Mouse (Mus musculus) B cell, adult 2 months (primary cell): ENCODE results near the gene Lck.
"Not testable (repeated sequence)": the region's sequence is repeated elsewhere in the genome, so short reads cannot be mapped to it uniquely, and the experiment has no call there.

Experiments used
- DNase-seq, 2 experiments: peaks; one replicate each; pipeline ENCODE4 v3.0.0; 2022

Gene Lck

DNA sequence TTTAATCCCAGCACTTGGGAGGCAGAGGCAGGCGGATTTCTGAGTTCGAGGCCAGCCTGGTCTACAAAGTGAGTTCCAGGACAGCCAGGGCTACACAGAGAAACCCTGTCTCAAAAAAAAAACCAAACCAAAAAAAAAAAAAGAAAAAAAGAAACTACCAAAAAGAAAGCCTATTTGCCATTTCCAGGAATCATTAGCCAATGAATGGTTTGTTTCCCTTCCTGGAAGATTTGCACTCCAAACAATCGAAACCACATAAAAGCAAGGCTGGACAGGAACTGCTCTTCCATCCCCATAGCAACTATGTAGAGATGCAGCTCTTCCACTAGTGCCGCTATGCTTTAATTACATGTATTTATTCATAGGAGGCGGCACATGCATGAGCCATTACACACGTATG, 18.9 kb downstream of the Lck start:
- not testable (repeated sequence) for DNase-seq

GRCm38 (mm10) chr4:129550295-129550694, 23.1 kb downstream of the Lck start:
- DNase-seq = no peak

DNA sequence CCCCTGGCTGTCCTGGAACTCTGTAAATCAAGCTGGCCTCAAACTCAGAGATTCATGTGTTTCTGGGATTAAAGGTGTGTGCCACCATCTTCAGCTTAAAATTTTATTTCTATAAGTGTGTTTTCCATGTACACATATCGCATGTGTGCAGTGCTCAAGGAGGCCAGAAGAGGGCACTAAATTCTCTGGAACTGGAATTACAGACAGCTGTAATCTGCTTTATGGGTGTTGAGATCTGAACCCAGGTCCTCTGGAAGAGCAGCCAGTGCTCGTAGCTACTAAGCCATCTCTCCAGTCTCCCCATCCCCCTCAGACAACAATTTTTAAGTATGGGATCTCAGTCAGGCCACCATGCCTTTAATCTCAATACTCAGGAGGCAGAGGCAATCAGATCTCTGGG, 24.1 kb downstream of the Lck start:
- peak; percentile 71 to 76 for DNase-seq

- DNase-seq = not testable (repeated sequence)
Measured at GRCm38 (mm10) chr4:129547631-129548030, 25.8 kb downstream of the Lck start.

DNA sequence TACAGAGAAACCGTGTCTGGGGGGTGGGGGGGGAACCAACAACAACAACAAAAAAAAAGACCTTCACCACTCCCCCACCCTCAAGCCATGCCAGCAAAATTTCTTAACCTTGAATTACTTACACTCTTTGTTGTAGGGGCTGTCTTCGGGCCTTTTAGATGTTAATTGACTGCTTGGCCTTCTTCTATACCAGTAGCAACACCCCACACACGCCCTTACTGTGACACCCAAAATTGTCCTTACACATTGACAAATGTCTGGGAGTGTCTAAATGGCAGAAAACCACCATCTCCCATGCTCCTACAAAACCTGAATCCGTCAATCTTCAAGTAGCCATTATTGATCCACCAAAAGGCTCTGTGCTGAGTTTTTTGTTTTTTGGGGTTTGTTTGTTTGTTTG, 29.3 kb downstream of the Lck start:
- DNase-seq = no peak

GRCm38 (mm10) chr4:129542592-129543141, 30.8 kb downstream of the Lck start, which contains the start of gene Hdac1:
Hdac1 (minus strand) TSS chr4:129542713.
- DNase-seq = peak; percentile 97

DNA sequence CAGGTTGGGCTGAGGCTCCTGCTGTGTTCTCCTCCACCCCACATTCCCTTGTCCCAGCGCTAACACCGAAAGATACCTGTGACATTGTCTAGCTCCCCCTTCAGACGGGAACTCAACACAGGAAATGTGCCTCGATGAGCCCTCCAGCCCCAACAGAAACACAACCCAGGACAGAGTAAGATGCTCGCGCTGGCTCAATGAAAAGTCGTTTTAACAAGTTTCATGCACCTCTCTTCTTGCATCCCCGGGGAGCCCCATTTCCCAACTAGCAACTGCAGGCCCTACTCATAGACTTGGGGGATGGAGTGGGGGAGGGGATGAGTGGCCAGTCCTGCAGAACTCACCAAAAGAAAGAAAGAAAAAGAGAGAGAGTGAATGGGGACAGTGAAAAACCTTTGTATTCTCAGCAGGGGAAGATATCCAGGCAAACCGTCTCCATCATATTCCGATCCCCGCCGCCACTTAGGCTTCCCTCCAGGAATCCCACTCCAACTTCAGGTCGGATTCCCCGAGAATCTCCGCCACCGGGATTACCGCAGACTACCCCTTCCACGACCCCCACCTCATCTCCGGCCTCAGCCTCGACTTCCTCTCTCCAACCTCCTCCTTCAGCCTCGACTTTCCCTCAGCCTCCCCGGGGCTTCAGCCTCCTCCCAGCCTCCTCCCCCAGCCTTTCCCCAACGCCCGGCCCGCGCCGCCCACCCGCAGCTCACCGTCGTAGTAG, 31.4 kb downstream of the Lck start:
- peak; percentile 39 to 41 for DNase-seq

DNA sequence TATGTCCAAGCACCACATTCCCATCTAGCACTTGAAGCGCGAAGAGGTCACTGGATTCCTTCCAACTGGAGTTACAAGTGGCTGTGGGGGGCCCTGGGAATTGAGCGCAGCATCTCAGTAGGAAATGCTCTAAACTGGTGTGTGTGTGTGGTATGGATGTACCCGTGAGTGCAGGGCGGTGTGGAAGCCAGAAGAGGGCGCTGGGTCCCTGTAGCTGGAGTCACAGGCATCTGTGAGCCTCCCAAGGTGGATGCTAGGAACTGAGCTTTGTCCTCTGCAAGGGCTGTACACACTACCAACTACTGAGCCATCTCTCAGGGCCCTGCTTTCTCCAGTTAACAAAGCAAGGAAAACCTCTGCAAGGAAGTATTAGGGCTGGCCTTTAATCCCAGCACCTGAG, 33.4 kb downstream of the Lck start:
- DNase-seq = peak; percentile 65 to 73

DNA sequence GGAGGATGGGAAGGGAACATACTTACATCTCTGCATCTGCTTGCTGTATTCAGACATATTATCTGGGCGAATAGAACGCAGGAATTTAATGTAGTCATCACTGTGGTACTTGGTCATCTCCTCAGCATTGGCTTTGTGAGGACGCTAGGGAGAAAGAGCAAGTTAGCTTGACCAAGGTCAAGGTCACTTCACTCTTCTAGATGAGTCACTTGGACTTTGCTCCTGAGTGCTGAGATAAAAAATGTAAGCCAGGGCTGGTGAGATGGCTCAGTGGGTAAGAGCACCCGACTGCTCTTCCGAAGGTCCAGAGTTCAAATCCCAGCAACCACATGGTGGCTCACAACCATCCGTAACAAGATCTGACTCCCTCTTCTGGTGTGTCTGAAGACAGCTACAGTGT, 44.5 kb downstream of the Lck start:
- DNase-seq = not testable (repeated sequence)

- no peak for DNase-seq
Measured at GRCm38 (mm10) chr4:129525889-129526288, 47.6 kb downstream of the Lck start.

DNA sequence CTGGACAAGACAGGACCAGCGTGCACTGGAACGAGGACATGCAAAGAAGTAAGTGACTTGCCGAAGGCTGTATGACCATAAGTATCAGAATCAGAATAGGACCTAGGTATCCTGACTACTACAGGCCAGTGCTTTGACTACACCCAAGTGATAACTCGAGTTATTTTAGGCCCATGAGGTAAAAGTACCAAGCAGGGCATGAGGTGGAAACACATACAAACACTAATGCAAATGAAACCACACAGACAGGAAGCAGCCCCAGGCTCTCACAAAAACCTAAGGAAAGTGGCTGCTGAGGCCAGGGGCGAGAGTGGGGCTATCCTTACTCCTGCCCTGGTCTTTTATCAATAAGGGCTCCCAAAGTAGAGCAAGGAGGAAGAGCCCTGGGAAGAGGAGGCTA, 48.1 kb downstream of the Lck start:
- DNase-seq = peak; percentile 58 to 59

- no peak for DNase-seq
Measured at GRCm38 (mm10) chr4:129518519-129518918, 54.9 kb downstream of the Lck start.

- no peak for DNase-seq
Measured at GRCm38 (mm10) chr4:129516925-129517324, 56.5 kb downstream of the Lck start.

DNA sequence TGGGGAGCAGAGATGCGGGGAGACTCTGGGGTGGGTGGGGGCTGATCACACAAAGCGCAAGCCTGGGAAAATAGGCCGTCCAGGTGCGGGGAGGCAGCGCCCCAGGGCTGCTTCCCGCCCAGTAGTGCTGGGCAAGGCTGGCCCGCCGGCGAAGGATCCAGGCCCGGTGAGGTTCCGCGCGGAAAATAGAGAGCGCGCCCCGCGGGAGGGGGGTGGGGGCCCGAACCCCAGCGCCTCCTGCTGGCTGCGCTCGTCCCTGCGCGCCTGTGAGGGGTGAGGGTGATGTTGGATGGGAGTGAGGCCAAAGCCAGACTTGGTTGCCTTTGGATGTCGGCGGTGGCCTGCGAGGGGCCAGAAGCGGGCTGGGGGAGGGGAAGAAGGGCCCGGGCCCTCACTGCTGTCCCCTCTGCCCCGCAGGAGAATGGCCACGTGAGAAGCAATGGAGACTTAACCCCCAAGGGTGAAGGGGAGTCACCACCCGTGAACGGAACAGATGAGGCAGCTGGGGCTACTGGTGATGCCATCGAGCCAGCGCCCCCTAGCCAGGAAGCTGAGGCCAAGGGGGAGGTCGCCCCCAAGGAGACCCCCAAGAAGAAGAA, 59.0 kb downstream of the Lck start:
- DNase-seq = peak; percentile 79 to 83

DNA sequence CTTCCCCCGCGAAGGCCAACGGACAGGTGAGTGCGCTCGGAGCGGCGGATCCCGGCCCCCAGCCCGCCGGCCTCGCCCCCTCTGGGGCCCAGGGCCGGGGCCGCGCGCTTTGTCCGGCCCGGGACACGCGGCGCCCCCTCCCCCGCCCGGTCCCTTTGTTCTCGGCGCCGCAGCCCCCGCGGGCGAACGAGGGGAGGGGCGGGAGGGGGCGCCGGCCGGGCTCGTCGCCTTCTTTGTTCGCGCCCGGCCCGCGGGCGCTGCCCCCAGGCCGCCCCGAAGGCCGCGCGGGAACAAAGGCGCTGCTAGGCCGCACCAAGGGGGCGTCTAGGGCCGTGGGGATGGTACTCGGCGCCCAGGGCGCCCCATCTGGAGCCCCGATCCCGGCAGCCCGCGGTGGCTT, 59.5 kb downstream of the Lck start:
- DNase-seq = no peak

DNA sequence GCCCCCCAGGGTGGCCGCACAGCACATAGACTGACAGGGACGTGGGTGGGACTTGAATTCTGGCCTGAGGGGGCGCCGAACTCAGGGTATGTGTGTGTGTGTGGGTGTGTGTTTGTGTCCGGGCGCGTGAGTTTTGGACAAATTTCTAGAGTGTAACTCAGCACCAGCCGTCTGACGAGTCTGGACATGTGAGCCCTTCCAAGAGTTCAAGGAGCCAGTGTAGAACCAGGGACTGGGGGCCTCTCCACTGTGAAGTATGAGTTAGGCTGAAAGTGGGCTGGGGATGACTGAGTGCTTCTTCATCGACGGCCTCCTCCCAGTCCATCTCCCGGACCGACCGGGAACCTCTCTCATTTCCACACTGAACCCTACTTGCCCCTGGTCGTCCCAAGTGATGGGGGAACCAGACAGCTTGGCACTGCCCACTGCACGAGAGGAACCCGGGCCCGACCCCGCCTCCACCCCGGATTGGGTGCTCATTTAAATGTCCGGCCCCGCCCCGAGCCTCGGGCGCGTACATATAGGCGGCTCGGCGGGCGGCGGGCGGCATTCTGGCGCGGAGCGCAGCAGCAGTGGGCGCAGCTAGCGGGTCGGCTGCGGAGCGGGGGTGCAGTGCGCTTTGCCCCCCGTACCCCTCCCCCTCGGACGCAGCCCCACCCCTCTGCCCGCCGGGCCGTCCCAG, 60.2 kb downstream of the Lck start, which contains the start of gene Marcksl1:
Gene Marcksl1, plus strand, starts transcription at position 496 of the 682 bp plus-strand sequence.
- DNase-seq = peak; percentile 96

- no peak for DNase-seq
Measured at GRCm38 (mm10) chr4:129511413-129512096, 61.9 kb downstream of the Lck start.

DNA sequence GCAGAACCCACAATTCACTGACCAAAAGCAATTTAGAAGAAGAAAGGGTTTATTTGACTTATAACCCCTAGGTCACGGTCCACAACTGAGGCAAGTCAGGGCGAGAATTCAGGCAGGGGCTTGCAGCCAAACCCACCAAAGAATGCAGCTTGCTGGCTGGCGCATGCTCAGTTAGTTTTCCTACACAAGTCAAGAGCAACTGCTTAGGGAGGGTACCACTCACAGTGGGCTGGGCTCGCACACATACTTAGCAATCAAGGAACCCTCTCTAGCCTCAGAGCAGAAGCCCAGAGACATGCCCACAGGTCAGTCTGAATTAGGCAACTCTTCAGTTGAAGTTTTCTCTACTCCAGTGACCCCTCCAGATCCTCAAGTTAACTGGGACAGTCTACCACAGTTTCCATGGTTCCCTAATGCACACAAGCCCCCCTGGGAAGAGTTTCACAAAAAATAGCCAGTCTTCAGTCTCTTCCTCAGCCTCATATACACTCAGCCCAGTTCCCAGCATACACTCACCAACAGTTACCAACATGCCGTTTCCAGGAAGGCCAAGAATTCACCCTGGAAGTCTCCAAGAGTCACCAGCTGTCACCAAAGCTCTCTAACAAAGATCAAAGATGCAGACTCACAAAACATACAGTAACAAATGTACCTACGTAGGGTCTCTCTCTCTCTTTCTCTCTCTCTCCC, 62.6 kb downstream of the Lck start:
- DNase-seq = no peak

DNA sequence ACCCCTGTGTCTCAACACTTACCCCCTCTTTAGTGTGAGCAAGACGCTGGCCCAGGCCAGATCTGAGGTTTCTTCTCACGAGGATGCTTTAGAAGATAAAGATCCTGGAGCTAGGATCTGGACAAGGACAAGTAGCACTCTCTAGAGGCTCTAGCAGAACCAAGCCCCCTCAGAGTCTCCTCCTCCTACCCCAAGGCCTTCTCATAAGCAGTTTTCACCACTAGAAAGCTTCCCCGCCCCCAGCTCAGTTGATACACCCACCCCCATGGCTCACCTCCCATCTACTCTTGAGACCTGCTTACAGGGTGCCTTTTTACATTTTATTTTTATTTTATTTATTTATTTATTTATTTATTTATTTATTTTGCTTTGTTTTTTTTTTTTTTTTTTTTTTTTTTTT, 63.8 kb downstream of the Lck start:
- DNase-seq = no peak

GRCm38 (mm10) chr4:129508834-129509600, 64.4 kb downstream of the Lck start:
- DNase-seq = no peak

- DNase-seq = no peak
Measured at GRCm38 (mm10) chr4:129508237-129508515, 65.3 kb downstream of the Lck start.
